ENCODE assay signal across 8 mouse cellular contexts in the genomic region with DNA sequence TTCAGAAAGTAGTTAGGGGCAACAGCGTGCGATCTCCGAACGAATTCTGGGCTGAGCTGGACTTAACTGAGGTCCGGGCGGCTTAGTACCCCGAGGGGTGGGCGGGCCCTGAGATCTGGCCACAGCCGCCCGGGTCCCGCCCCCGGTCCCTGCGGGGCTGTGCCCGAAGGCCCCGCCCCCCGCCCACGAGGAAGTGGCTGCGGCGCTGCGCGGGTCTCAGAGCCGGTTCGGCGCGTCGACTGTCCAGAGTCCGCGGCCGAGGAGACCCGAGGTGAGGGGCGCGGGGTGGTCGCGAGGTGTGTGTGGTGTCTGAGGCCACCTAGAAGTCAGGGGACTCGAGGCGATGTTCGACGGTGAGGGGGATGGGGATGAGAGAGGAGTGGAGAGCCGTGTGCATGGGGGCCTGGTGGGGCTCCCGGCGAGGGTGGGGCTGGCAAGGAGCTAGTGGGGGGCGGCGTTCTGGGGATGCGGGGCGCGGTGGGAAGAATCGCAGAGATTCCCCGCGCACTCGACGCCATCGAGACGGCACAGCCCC. TPM values are rescaled to one million over a fixed set of nuclear protein-coding genes. Genes with fewer than 3 reads are reported as not detected.
DNase-seq lines count a peak whose midpoint lies in the region; ATAC-seq and TF ChIP-seq lines count a peak whose summit lies in the region.

A gene (plus strand): TSS at position 145 of the 535 bp plus-strand sequence.

- H3K27ac ChIP-seq in midbrain, embryonic 10.5 days (replicated peaks), result peak within 1 kb of the TSS; percentile 65

- peaks cover 62% of the 10 kb centered on the region for H3K36me3 ChIP-seq in G1E (replicated peaks)
- peaks cover 23% of the 10 kb centered on the region for H3K36me3 ChIP-seq in midbrain, embryonic 10.5 days

- peaks cover 80% of the 10 kb centered on the region for H3K4me1 ChIP-seq in G1E (ENCODE audit: insufficient read depth, low read depth, low read length)
- peaks cover 14% of the 10 kb centered on the region for H3K4me1 ChIP-seq in midbrain, embryonic 10.5 days

- ATAC-seq in G1E (ENCODE audit: extremely low read depth, insufficient number of reproducible peaks, low FRiP score, poor library complexity, severe bottlenecking), result peak; percentile 31
- peak; percentile 18 for ATAC-seq in inflammation-experienced regulatory T-cells, adult 6 months

- H3K27me3 ChIP-seq in G1E (ENCODE audit: insufficient read depth, low read length), result no peaks in the 10 kb centered on the region
- peaks cover 32% of the 10 kb centered on the region for H3K27me3 ChIP-seq in midbrain, embryonic 10.5 days (ENCODE audit: low read depth, poor library complexity, severe bottlenecking)

- intact Hi-C loops in left cerebral cortex, postnatal 4 days (cut with DNase I), result no loop called here

- WGBS in midbrain, embryonic 10.5 days, result under 1% methylated on average over 52 of the region's 53 CpGs

- no peak for TF ChIP-seq POLR2A in brain, embryonic 14.5 days (IDR thresholded peaks at IDR 0.05; ENCODE audit: borderline replicate concordance, extremely low read depth, insufficient read depth, insufficient read length, poor library complexity, severe bottlenecking)

- peak within 1 kb of the TSS; percentile 90 for H3K4me3 ChIP-seq in G1E (ENCODE audit: low read depth, low read length)
- peak within 1 kb of the TSS; percentile 62 for H3K4me3 ChIP-seq in midbrain, embryonic 10.5 days

- peak; percentile 77 for DNase-seq in G1E (ENCODE audit: low spot score)
- peak; percentile 59 for DNase-seq in brain, embryonic 14.5 days (ENCODE audit: low read depth)
- peak; percentile 84 for DNase-seq in gastrocnemius, postnatal 25 days
- DNase-seq in left cerebral cortex, postnatal 4 days, result peak; percentile 49
- peak; percentile 56 for DNase-seq in midbrain, embryonic 10.5 days (ENCODE audit: low spot score)
- peak; percentile 40 to 60 for DNase-seq in spleen, postnatal 14 days (ENCODE audit: low spot score in 2 of 2)
- DNase-seq in right cerebral cortex, adult 2 months (ENCODE audit: low spot score in 2 of 2), result no peak

- no peak for TF ChIP-seq CTCF in G1E (IDR thresholded peaks at IDR 0.05; ENCODE audit: low read depth, low read length)
- no peak for TF ChIP-seq CTCF in brain, embryonic 14.5 days (IDR thresholded peaks at IDR 0.05; ENCODE audit: borderline replicate concordance, extremely low read depth, insufficient read depth, insufficient read length)

- peaks cover 7% of the 10 kb centered on the region for H3K9me3 ChIP-seq in G1E (replicated peaks)
- peaks cover 1% of the 10 kb centered on the region; the same call in 1 of the 2 replicates for H3K9me3 ChIP-seq in midbrain, embryonic 10.5 days (replicated peaks)

RNA-seq across cellular contexts. Expression of the gene that starts here (rescaled TPM):
- total RNA-seq in G1E (2014; fragmentation: Nextera tagmentation) (226 and 347 TPM in 2 replicates), G1E (2017) (230 and 290 TPM in 2 replicates)
- polyA plus RNA-seq in G1E (2012), result 2,252 and 2,780 TPM in 2 replicates
- 57.3 and 67.2 TPM in 2 replicates for polyA plus RNA-seq in brain, embryonic 14.5 days (2012; rRNA removed)
- total RNA-seq in gastrocnemius, postnatal 25 days (2021), result 10 to 100 TPM; 32.4 to 46.8 TPM
- polyA plus RNA-seq in inflammation-experienced regulatory T-cells, adult 6 months (2017; shearing (Covaris generic)), result 1,000 to 10,000 TPM in 1 of 3 experiments, 100 to 1,000 TPM in 2; 806 to 1,201 (median 880) TPM
- total RNA-seq in left cerebral cortex, postnatal 4 days (2021), result 10 to 100 TPM; 25.7 to 28.3 TPM
- polyA plus RNA-seq in midbrain, embryonic 10.5 days (2016; fragmentation: Nextera tagmentation; extraction: Ambion mirVana), result 105 and 109 TPM in 2 replicates

Comparison
In these comparisons a context has a peak if more than half of its experiments do, and no peak if none do; other contexts are left out.
1. RNA of the gene that starts here (total RNA-seq): 226 to 347 TPM in G1E; 32.4 to 46.8 TPM in gastrocnemius, postnatal 25 days and 25.7 to 28.3 TPM in left cerebral cortex, postnatal 4 days; every median in the first group is over 4 times any median in the second.
2. DNase-seq: peak in G1E (single experiment), brain, embryonic 14.5 days (single experiment), gastrocnemius, postnatal 25 days (single experiment), left cerebral cortex, postnatal 4 days (single experiment), midbrain, embryonic 10.5 days (single experiment) and spleen, postnatal 14 days (2 of 2); none in right cerebral cortex, adult 2 months (0 of 2).